Mouse (Mus musculus): ENCODE measurements around the gene Sh3bp1. TPM values are rescaled to one million over a fixed set of nuclear protein-coding genes. Genes with fewer than 3 reads are reported as not detected.

The Sh3bp1 gene
- total RNA-seq, 2 experiments from 2014 or later, result 8.7 to 9.4 TPM

DNA sequence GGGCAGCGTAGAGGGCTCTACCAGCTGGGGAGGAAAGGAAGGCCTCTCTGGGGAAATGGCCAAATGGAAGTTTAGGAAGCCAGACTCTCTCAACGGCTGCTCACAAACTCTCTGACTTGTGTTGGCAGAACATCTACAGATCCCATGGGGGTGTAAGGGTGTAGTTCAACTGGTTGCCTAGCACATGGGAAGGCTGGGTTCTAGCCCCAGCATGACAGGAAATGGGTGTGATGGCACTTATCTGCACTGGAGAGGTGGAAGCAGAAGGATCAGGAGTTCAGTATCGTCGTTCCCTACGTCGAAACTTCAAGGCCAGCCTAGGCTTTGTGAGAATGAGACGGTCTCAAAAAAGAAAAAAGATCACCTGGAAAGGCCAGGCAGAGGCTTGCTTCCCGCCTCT is 9.4 kb downstream of the Sh3bp1 start:
- no peak for DNase-seq (ENCODE audit: extremely low spot score in 1 of 2, low spot score in 2 of 2)
- intact Hi-C loops (cut with DNase I), result no loop called here

DNA sequence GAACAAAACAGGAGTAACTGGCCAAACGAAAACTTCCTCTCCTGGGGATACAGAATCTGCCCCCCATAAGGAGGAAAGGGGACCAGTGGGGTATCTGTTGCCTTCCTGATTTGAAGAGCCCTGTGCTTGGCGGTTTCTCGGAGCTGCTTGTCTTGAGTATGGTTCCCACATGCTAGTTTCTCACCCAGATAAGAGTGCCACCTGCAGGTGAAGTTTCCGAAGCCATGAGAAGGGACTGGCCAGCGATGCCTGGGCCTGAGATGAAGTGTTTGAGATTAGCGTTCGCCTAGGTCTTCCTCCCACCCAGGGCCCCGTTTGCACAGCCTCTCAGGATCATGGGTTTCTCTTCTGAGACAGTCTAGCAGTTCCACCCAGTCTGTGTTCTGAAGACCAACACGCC is 12.5 kb downstream of the Sh3bp1 start:
- intact Hi-C loops (cut with DNase I), result no loop called here
- peak in 1 of 2 experiments; percentile 69 for DNase-seq (ENCODE audit: extremely low spot score in 1 of 2, low spot score in 2 of 2)

DNA sequence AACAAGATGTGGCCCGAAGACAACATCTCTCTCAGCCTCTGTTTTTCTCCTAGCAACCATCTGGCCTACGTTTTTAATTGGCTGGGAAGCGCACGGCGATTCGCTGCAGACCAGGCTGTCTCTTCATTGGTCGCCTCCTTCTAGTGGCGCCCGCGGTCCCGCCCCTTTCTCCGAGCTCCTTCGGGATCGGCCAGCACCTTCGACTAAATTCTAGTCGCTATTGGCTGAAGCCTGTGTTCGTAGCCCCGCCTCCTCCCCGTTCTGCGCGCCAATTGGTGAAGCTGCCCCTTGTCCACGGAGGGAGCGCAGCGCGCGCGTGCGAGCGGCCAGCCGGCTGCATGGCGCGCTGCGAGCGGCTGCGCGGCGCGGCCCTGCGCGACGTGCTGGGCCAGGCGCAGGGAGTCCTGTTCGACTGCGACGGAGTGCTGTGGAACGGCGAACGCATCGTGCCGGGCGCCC is 14.1 kb downstream of the Sh3bp1 start, which contains the start of gene Pdxp:
Pdxp (plus strand) TSS at position 288 of the 459 bp plus-strand sequence.
- intact Hi-C loops (cut with DNase I), result no loop called here

GRCm38 (mm10) chr15:78914091-78914822 is 14.7 kb downstream of the Sh3bp1 start:
- peak; percentile 51 to 81 for DNase-seq (ENCODE audit: extremely low spot score in 1 of 2, low spot score in 2 of 2)
- intact Hi-C loops (cut with DNase I), result no loop called here

More for the DNA sequence above, 14.1 kb downstream of the Sh3bp1 start, which contains the start of gene Pdxp:
- peak; percentile 98 to 99 for DNase-seq (ENCODE audit: extremely low spot score in 1 of 2, low spot score in 2 of 2)

DNA sequence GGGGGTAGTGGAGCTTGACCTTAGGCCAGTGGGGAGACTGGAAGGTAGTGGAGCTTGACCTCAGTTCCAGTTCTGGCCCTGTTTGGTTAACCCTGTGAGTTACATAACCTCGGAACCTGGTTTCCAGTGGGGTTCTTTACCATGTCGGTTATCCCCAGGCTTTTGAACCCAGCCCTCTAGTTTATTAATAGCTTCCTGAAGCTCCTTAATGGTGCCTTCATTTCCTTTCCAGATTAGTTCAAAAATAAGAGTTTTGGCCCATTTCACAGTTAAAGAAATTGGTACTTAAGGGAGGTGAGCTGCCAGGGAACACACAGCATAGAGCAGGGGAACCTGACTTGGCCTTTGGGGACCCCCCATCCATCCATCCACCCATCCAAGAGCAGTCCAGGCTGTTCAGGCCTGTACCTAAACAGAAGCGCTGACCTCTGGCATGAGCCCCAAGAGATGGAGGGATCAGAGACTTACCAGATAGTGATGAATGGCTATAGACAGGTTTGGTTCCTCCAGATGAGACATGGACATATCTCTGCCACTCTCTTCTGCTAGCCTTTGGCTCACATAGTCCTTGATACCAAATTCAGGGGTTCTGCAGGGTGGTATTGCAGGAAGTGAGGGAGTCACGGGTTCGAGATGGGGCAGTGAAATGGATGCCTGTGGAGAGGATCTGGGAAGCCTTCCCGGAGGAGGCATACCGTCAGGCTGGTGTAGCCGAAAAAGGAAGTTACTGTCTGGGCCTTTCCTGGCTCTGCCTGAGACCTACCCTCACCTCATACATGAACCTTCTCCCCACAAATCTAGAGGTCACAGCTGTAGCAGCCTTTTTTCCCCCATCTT is 15.5 kb downstream of the Sh3bp1 start:
- intact Hi-C loops (cut with DNase I), result no loop called here

GRCm38 (mm10) chr15:78915660-78916017 is 16.1 kb downstream of the Sh3bp1 start:
- intact Hi-C loops (cut with DNase I), result no loop called here
- peak; percentile 75 to 80 for DNase-seq (ENCODE audit: extremely low spot score in 1 of 2, low spot score in 2 of 2)

More for the DNA sequence above, 15.5 kb downstream of the Sh3bp1 start:
- DNase-seq (ENCODE audit: extremely low spot score in 1 of 2, low spot score in 2 of 2), result no peak

GRCm38 (mm10) chr15:78916052-78916826 is 16.7 kb downstream of the Sh3bp1 start:
- peak in 1 of 2 experiments; percentile 74 for DNase-seq (ENCODE audit: extremely low spot score in 1 of 2, low spot score in 2 of 2)
- intact Hi-C loops (cut with DNase I), result no loop called here

DNA sequence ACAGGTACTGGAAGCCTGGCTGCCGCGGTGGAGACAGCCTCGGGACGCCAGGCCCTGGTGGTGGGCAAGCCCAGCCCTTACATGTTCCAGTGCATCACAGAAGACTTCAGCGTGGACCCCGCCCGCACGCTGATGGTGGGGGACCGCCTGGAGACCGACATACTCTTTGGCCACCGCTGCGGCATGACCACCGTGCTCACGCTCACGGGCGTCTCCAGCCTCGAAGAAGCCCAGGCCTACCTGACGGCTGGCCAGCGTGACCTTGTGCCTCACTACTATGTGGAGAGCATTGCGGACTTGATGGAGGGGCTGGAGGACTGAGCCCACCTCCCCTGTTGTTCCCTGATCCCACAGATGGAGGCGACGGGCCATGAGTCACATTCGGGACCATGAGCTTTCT is 18.6 kb downstream of the Sh3bp1 start:
- DNase-seq (ENCODE audit: extremely low spot score in 1 of 2, low spot score in 2 of 2), result no peak
- intact Hi-C loops (cut with DNase I), result no loop called here

DNA sequence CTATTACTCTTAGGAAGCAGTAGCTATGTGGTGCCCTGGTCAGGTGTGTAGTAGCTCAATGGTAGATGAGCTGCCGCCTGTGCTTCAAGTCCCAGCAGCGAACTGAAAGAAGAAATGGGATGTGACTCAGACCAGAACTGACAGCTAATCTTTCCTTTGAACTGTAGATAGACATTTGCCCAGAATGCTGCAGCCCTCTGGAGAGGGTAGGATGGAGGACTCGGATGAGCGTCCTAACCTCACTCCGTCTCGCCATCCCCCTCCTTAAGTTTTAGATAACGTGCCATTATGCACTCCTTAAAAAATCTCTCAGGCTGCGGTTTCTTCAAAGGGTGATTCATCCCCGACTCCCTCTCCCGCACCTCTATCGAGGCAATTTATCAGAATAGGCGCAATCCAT is 20.3 kb downstream of the Sh3bp1 start:
- DNase-seq (ENCODE audit: extremely low spot score in 1 of 2, low spot score in 2 of 2), result no peak

DNA sequence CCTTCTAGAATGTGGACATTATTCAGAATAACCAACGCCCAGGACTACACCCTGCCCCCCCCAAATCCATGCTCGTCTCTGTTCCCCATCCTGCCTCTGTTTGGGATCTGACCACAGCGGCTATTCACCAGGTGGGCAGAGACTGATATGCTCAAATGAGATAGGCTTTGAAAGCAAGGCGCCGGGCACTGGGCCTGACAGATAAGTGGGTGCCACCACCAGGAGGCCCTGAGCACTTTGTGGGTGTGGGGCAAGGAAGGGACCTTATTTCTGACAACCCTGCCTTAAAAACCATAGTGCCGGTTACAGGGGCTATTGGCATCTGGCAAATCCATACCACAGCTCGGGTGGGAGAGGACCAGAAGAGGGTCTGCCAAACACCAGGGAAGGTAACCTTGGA is 23.1 kb downstream of the Sh3bp1 start:
- no peak for DNase-seq (ENCODE audit: extremely low spot score in 1 of 2, low spot score in 2 of 2)
- intact Hi-C loops (cut with DNase I), result no loop called here

More for the DNA sequence above, 20.3 kb downstream of the Sh3bp1 start:
- intact Hi-C loops (cut with DNase I), result no loop called here

- intact Hi-C loops (cut with DNase I), result no loop called here
- DNase-seq (ENCODE audit: extremely low spot score in 1 of 2, low spot score in 2 of 2), result no peak
Measured at GRCm38 (mm10) chr15:78923585-78923984, 24.0 kb downstream of the Sh3bp1 start.

GRCm38 (mm10) chr15:78925129-78925528 is 25.6 kb downstream of the Sh3bp1 start:
- intact Hi-C loops (cut with DNase I), result no loop called here
- no peak for DNase-seq (ENCODE audit: extremely low spot score in 1 of 2, low spot score in 2 of 2)

GRCm38 (mm10) chr15:78926021-78926919 is 26.7 kb downstream of the Sh3bp1 start, which contains the start of gene Lgals1:
TSS of gene Lgals1 (plus strand) at chr15:78926725.
- intact Hi-C loops (cut with DNase I), result no loop called here
- peak in 1 of 2 experiments; percentile 89 for DNase-seq (ENCODE audit: extremely low spot score in 1 of 2, low spot score in 2 of 2)

GRCm38 (mm10) chr15:78927021-78927787 is 27.6 kb downstream of the Sh3bp1 start:
- peak in 1 of 2 experiments; percentile 71 for DNase-seq (ENCODE audit: extremely low spot score in 1 of 2, low spot score in 2 of 2)
- intact Hi-C loops (cut with DNase I), result no loop called here

- peak in 1 of 2 experiments; percentile 87 for DNase-seq (ENCODE audit: extremely low spot score in 1 of 2, low spot score in 2 of 2)
- intact Hi-C loops (cut with DNase I), result no loop called here
Measured at GRCm38 (mm10) chr15:78927788-78928457, 28.4 kb downstream of the Sh3bp1 start.

DNA sequence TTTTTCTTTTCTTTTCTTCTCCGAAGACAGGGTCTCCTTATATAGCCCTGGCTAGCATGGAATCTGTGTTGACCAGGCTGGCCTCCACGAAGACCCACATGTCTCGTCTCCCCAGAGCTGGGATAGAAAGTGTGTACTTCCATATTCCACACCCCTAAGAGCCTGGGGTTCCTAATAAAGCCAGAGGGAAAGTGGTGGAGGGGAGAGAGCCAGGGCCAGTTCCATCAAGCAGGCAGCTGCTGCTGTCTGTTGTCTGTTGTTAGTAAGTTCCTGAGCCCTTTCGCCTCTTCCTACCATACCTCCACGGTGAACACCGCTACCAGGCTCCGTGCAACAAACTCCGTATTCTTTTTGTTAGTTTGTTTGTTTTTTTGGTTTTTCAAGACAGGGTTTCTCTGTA is 29.0 kb downstream of the Sh3bp1 start:
- intact Hi-C loops (cut with DNase I), result no loop called here
- no peak for DNase-seq (ENCODE audit: extremely low spot score in 1 of 2, low spot score in 2 of 2)

DNA sequence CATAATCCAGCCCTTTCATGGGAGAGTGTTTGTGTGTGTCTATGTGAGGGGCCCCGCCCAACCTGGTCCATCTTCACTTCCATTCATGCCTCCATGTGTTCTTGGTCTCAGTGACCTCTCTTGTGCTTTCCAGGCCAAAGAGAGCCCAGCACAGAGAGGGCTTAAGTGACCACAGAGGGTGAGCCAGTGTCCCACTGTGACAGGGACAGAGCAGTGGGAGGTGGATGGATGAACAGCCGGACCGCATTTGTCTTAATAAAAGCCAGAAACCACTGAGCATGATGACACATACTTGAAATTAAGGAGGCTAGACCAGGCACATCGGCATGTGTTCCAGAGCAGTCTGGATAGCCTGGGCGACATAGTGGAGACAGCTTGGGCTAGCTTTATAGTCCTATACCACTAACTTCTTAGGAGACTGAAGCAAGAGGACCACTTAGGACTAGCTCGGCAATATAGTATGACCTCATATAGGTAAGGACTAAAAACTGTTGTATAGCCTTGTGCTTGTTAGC is 30.7 kb downstream of the Sh3bp1 start:
- intact Hi-C loops (cut with DNase I), result no loop called here
- no peak for DNase-seq (ENCODE audit: extremely low spot score in 1 of 2, low spot score in 2 of 2)

Data from left cerebral cortex, postnatal 10 days (tissue).